Mouse (Mus musculus): ENCODE results near the gene Zbtb32.

Gene Zbtb32

GRCm38 (mm10) chr7:30544327-30544726, 54.4 kb downstream of the Zbtb32 start:
- in situ Hi-C loops (cut with MboI, MseI): no loop called here

GRCm38 (mm10) chr7:30540572-30540971, 58.1 kb downstream of the Zbtb32 start:
- in situ Hi-C loops (cut with MboI, MseI): no loop called here

Data from regulatory T cell (primary cell).